Mouse (Mus musculus) NIH3T3 (cell line): ENCODE data around the gene Rdh16f2.
"Not testable (repeated sequence)": the region's sequence is repeated elsewhere in the genome, so short reads cannot be mapped to it uniquely, and the experiment has no call there.

Experiments used
- DNase-seq: peaks from one replicate; pipeline ENCODE4 v3.0.0-alpha.2; 2012; ENCODE audit warnings: low read depth

Gene Rdh16f2

DNA sequence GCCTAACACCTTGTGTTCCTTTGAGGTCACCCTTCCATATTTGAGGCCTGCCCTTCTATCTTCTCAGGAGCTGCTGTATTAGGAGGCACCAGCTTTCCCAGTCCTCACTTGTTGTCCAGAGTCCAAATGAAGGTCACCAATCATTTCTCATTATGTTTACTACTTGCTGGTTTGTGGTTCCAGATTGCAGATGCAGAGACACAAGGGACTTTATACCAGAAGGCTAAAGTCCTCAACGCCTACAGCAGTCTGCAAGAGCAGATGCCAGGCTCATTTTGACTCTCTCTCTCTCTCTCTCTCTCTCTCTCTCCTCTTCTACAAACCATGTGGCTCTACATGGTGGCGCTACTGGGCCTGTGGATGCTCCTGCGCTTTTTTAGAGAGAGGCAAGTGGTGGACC lies at the start of gene Rdh16f2:
Rdh16f2 (plus strand) TSS at position 243 of the 400 bp plus-strand sequence.
- DNase-seq: no peak

DNA sequence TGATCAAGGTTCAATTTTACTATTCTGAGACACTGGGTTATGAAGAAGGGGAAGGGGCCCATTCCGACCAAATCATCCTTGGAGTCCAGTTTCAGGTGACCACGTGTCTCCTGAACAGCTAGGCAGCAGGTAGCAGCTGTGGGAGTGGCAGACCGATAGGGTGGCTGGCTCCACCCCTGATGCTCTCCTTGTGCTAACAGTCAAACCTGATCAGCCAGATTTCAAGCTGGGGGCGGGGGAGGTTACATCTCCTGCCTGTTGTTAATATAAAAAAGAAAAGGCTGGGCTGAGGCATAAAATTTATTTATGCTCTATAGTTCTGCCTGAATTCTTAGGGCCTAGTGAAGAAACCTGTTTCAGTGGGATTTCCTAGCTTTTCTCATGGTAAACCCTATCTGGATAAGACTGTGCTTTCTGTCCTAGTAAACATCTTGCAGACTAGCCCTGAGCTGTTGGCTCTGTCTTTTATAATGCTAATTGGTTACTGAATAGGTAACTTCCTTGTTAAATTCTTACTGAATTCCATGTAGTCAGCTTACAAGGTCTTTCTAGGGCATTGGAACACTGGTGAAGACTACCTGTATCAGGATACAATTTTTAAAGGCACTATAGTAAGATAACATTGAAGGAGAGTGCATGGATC lies 48.9 kb upstream of the Rdh16f2 start:
- DNase-seq: not testable (repeated sequence)

DNA sequence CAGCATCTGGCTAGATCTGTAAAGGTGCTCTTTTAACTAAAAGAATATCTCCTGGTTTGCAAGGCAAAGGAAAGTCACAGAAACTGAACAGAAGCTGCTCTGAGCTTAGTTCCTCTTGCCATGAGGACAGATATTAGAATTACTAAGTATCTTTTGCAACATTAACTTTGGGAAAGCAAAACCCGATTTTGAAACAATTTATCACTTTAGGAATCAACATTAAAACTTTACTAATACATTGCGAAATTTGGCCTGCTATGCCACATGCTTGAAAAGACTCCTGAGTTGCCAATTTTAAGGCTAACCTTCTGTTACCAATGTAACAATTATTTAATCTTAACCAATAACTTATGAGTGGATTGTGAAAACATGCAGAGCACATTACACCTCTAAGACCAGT lies 44.5 kb upstream of the Rdh16f2 start:
- not testable (repeated sequence) for DNase-seq

DNA sequence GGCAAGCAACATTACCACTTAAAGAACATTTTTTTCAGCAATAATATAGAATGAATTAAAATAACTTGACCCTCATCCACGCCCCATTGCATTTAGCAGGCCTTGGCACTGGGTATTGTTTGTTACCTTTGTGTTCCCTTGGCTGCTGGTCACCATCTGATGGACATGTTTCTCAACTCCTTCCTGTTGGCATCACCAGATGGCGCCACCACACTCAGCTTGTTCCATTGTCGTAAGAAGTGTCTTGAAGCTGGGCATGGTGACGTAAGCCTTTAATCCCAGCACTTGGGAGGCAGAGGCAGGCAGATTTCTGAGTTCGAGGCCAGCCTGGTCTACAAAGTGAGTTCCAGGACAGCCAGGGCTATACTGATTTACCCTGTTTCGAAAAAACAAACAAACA lies 40.9 kb upstream of the Rdh16f2 start:
- DNase-seq: no peak

DNA sequence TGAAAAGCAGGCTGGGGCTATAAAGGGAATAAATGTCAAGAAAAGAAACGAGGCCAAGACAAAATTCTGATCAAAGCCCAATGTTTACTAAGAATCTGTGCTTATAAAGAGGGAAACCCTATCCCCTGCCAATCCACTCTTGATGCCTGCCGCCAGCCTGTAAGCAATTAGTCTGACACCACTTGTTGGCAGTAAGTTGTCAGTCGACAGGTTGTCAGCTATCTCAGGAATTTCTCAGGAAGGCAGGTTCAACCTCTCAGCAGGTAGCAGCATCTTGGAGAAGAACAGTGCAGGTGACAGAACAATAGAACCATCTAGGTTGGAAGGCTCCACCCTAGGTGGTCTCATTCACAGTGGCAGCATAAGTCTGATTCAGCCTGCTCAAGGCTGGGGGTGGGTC lies 37.2 kb upstream of the Rdh16f2 start:
- no peak for DNase-seq

DNA sequence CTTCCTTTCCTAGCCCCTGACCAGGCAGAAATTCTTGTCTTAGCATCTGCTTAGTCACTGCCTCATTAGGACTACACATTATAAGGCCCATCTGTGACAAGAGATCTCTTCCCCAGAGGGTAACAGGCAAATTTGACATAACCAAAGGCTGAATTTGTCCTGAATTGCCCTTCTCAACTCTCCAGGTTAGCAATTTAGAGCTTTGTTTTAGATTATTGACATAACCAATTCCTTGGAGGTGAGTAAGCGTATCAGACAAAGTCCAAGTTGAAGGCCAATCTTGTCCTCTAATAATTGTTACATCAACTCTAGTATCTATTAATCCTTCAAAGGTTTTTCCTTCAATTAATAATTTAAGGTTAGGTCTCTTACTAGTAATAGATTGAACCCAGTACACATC lies 32.1 kb upstream of the Rdh16f2 start:
- DNase-seq: not testable (repeated sequence)

DNA sequence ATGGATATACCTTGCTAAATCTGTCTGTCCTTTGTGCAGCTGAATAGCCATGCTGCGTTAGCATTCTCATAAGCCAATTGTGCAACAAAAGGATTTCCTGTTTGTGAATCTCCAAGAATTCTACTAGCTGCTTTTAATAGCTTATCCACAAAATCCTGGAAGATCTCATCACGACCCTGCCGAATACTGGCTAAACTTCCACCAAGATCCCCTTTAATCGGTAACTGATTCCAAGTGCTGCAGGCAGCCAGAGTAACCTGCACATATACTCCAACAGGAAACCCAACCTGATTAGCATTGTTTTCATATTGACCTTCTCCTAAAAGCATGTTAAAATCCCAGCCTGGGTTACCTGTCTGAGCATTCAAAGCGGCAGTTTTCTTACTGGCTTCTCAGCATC lies 31.0 kb upstream of the Rdh16f2 start:
- DNase-seq: no peak

DNA sequence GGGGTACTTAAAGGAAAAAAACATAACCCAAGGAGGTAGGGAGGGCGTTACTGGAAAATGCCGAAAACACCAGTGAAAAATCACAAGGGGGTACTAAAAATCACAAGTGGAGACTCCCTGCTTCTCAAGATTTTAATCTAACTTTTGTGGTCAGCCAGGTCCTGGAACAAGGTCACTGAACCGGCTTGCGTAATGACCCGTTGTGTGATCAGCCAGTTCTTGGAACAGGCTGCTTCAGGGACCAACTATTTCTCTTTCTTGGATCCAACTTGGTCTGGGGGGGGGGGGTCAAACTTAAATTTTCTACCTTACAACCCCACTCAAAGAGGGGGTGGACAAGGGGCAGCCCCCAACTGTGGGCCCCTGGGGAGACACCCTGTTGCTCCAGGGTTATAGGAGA lies 28.5 kb upstream of the Rdh16f2 start:
- DNase-seq: not testable (repeated sequence)

DNA sequence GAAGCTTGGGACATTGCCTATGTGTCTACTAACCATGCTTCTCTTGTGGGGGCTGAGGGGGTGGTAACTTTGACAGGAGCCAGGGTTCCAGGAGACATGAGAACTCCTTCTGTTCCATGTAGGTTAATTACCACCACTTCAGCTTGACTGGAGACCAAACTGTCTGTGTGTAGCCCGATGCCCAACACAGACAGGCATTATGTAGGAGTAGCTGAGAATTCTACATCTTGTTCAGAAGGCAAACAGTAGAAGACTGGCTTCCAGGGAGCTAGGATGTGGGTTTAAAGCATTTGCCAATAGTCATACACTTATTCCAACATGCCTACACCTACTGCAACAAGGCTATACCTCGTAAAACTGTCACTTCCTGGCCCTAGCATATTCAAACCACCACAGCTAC lies 27.7 kb upstream of the Rdh16f2 start:
- DNase-seq: no peak

DNA sequence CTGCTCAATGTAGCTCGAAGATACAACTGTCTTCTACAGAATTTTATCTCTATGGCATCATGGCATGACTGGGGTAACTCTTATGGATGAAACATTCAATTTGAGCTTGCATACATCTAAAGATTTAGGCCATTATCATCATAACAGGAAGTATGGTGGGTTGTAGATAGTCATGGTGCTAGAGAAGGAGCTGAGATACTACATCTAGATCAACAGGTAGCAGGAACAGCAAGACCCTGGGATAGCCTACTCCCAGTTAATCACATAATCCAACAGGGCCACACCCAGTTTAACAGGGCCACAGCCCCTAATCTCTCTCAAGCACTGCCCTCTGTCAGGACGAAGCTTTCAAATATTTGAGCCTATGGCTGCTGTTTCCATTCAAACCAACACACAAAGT lies 25.5 kb upstream of the Rdh16f2 start:
- DNase-seq: no peak

DNA sequence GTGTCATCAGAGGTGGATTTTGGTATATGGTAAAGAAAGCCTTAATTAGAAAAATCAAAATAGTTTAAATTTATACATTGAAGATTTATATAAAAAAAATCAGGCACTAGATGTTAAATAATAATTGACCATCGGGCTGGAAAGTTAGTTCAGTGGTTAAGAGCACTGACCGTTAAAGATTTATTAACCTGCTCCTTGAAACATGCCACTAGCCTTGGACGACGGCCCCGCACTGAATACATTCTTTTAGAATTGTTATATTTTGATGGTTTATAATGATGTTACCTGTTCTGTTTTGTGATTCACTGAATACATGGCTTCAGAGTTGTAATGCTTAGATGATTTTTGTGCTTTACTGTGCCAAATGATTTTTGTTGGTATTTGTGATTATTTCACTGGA lies 20.3 kb upstream of the Rdh16f2 start:
- DNase-seq: not testable (repeated sequence)

DNA sequence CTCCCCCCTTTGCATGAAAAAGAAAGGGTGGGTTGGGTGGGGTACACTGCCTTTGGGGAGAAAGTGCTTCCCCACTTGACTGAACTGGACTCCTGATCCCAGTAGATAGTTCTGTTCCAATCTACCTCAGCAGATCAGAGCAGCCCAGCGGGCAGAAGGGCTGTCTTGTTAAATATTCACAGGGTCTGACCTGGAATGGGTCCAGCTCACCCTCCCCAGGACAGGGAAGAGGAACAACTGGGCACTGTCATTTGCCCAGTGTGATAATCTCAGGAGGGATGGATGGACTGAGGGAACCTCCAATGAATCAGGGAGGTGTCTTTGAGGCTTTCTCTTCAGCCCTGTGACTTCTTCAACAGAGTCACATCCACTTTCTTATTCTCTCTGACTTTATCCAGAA lies 18.2 kb upstream of the Rdh16f2 start:
- DNase-seq: no peak

DNA sequence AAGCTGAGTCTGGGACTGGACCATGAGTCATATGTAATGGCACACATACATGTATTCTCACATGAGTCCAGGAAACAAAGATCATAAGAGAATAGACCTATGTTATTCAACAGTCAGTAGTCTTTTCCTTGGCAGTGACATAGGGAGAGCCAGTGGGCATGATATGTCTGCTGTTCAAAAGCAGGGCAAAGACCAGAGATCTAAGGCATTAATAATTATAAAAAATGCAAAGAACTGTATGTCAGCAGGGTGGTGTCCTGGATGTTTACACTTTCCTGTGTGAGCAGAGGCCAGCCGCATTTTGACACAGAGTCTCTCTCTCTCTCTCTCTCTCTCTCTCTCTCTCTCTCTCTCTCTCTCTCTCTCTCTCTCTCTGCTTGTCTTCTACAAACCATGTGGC lies 16.6 kb upstream of the Rdh16f2 start, which contains the start of gene Rdh19:
Rdh19 (plus strand) TSS at position 301 of the 400 bp plus-strand sequence.
- no peak for DNase-seq

DNA sequence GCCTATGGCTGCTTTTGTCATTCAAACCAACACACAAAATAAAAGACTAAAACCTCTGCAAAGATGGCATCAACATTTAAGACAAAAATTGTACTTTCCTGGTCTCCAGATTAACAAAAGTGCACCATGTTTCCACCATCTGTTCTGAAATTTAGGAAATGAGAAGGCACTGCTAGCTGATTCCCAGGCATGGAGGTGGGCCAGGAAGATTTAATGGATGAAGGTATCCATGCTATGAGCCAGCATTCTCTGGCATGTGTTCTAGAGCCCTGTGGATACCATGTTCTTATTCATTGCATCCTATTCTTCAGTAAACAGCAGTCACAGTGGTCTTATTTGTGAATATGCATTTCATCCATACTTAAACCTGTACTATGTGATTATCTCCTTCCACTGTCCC lies 9.9 kb upstream of the Rdh16f2 start:
- no peak for DNase-seq

DNA sequence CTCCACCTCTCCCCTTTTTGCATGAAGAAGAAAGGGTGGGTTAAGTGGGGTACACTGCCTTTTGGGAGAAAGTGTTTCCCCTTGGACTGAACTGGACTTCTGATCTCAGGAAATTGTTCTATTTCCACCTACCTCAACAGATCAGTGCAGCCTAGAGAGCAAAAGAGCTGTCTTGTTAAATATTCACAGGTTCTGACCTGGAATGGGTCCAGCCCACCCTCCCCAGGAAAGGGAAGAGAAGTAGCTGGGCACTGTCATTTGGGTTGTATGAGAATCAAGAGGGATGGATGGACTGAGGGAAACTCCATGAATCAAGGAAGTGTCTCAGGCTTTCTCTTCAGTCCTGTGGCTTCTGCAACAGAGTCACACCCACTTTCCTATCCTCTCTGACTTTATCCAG lies 1.3 kb upstream of the Rdh16f2 start:
- no peak for DNase-seq

DNA sequence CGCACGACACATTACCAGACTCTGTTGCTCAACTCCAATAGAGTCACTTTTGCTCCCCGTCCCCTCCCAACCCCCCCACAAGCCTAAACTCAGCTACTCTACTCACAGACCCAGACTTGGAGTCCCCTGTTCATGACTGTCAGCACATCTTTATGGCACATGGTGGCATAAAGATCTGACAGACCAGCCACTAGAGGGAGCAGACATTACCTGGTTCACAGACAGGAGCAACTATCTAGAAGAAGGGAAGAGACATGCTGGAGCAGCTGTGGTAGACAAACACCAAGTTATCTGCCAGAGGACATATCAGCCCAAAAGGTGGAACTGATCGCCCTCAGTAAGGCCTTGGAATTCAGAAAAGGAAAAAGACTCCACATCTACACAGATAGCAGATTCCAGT lies 6.2 kb downstream of the Rdh16f2 start:
- peak; percentile 40 for DNase-seq

DNA sequence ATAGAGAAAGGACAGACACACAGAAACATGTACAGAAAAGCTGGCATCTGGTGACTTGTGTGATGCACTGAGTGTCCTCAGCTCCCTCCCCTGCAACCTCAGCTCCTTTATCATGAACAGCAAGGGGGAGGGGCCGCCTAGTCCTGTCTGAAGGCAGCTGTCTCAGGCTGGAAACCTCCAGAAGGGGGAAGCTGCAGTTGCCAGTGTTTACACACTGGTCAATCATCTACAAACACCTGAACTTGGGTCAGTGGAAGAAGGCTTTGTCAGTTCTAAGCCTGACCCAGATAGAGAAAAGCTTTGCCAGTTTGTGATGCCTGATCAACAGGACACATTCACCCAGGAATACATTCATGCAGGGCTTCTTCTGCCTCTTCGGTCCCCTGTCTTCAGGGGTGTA lies 11.4 kb downstream of the Rdh16f2 start:
- no peak for DNase-seq

DNA sequence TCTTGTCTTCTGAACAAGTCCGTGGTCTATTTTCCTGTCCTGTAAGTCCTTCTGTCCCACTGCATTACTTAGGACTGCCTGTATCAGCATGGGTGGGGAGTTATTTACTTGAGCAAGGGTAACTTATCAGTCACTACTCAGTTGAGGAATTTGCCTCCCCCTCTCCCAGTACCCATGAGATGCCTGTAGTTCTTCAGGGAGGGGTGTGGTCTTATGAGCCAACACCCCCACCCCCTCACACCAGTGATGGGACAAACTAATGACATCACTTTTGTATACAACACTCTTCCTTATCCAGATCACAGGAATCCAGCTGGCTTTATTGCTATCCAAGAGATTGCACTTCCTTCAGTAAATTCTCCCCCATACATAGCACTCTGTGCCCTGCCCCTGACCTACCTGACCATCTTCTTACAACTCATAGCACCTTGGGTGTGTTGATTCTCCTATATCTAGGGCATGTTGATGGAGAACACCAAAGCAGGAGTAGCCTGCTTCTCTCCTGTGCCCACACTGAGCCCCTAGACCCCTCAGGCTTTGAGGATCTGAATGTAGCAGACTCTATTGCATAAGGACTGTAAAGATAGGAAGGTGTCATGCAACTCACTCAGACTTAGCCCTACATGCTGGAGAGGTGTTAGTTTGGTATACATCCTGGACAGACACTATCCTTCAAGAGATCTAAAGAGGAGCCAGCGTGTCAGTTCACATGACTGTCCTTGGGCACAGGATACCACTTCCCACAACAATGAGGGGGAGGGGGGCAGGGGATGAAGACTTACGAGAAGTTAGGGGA lies 12.2 kb downstream of the Rdh16f2 start:
- DNase-seq: no peak

DNA sequence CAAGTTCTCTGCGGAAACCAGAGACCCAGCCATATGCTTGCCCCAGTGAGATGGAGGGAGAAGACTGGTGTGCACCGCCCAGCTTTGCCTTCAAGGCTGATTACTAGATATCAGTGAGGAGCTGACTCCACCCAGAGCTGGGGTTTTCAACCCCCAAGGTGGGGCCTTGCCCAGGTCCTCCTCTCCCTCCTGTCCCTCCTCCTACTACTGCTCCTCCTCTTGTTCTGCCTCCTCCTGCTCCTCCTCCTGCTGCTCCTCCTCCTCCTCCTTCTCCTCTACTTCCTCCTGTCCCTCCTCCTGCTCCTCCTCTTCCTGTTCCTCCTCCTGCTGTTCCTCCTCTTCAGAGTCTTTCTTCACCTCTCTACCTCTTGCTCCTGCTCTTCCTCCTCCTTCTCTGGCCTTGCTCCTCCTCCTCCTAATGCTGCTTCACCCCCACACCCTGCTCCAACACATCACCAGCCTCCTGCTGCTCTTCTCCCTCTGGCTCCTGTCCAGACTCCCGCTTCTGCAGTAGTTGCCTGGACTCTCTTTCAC lies 12.9 kb downstream of the Rdh16f2 start:
- peak; percentile 53 for DNase-seq

DNA sequence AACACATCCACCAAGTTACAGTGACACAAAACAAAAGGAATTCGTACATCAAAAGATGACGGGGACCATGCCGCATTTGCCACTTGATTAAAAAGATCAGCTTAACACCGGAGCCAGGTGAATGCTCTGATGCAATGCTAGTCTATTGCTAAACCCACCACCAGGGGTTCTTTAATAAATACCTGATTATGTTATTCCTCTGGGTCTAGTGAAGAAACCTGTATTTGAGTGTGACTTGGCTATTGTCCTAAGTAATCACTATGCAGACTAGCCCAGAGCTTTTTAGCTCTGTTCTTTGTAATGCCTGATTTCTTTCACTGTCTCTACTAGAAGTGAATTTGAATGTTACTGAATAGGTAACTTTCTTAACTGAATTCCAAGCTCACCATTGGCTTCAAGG lies 14.8 kb downstream of the Rdh16f2 start:
- no peak for DNase-seq

DNA sequence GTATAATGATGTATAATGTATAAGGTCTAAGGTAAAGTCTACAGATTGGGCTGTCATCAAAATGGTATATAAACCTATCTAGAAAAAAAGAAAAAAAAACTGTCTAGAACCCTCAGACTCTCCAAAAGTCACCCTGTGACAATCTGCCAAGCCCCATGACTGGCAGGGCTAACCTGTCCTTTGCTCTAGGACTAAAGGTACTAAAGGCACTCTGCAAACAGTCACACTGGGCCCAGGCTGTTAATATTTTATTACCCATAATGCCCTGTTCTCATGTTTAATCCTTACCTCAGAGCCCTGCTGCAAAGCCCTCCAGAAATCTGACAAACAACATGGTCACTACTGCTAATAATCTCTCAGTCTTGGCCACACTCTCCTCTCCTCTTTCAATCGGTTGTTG lies 20.3 kb downstream of the Rdh16f2 start:
- no peak for DNase-seq

DNA sequence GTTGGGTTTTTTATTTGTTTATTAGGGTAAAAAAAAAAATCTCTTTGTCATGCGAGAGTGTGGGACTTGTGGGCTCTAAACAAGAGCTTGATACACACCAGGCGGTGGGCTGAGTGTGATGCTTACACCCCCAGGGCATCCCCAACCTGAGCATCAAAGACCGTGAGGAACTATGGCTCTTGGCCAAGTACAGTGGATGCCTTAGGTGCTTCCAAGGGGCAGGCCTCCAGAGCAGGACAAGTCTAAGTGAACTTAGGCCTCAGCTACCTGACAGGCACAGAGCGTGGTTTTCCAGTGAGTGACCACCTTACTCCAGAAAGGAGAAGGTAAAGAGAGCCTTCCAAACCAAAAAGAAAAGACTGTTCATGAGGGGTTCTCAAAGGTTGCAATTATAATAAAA lies 20.7 kb downstream of the Rdh16f2 start:
- no peak for DNase-seq

DNA sequence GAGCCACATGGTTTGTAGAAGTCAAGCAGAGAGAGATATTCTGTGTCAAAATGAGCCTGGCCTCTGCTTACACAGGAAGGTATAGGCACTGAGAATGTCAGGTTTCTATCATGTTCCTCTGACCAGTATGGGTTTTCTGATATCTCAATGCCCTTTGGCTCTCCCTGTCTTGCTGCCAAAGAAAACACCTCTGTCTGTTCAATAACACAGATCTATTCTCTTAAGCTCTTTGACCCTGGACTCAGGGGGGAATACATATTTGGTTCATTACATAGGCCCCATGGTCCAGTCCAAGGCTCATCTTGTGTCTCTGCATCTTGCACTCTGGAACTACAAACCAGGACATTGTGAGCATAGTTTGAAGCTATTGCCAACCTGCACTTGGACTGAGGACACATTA lies 22.3 kb downstream of the Rdh16f2 start, which contains the start of gene Rdh7:
Rdh7 (minus strand) TSS at position 213 of the 400 bp plus-strand sequence.
- no peak for DNase-seq
